Mouse (Mus musculus) left cerebral cortex, adult 18-20 months (tissue): ENCODE results near the gene Mat2a. TPM values are rescaled to one million over a fixed set of nuclear protein-coding genes. Genes with fewer than 3 reads are reported as not detected.
A peak's percentile ranks its signal among the peaks of the same experiment; 100 is the strongest.
"Not testable (repeated sequence)": the region's sequence is repeated elsewhere in the genome, so short reads cannot be mapped to it uniquely, and the experiment has no call there.

Source experiments
- DNase-seq, 2 experiments: peaks; one replicate each; pipeline ENCODE4 v3.0.0; 2021 to 2022; ENCODE audit warnings: low spot score in 2 of 2, mixed read lengths in 1 of 2
- long read RNA-seq, 2 experiments: library from polyadenylated mRNA; stranded (forward); transcript quantifications; one replicate each; pipeline ENCODE4 v2.0.0; 2021
- total RNA-seq, 2 experiments: library from RNA; stranded (reverse); gene quantifications; 2 replicates each; pipeline ENCODE4 v1.2.3; 2021

Mat2a gene
- total RNA-seq: 100 to 1,000 TPM; 172 to 199 TPM
- long read RNA-seq, experiment 1, transcript Mat2a-202 (8 exons, 3,387 nt): minor isoform, 149 of 386 reads
- long read RNA-seq, experiment 1, transcript Mat2a-201 (9 exons, 2,804 nt): major isoform, 198 of 386 reads
- long read RNA-seq, experiment 1, partial matches to known transcripts: 13 of 386 reads
- long read RNA-seq, experiment 1, other reads (novel, unspliced or antisense): 26 of 386 reads
- long read RNA-seq, experiment 2, transcript Mat2a-202 (8 exons, 3,387 nt): minor isoform, 71 of 202 reads
- long read RNA-seq, experiment 2, transcript Mat2a-201 (9 exons, 2,804 nt): major isoform, 105 of 202 reads
- long read RNA-seq, experiment 2, partial matches to known transcripts: 11 of 202 reads
- long read RNA-seq, experiment 2, other reads (novel, unspliced or antisense): 14 of 202 reads

- DNase-seq: peak; percentile 95 to 96
Measured at GRCm38 (mm10) chr6:72439355-72440185, at the start of gene Mat2a. Mat2a (minus strand) TSS chr6:72439558.

DNA sequence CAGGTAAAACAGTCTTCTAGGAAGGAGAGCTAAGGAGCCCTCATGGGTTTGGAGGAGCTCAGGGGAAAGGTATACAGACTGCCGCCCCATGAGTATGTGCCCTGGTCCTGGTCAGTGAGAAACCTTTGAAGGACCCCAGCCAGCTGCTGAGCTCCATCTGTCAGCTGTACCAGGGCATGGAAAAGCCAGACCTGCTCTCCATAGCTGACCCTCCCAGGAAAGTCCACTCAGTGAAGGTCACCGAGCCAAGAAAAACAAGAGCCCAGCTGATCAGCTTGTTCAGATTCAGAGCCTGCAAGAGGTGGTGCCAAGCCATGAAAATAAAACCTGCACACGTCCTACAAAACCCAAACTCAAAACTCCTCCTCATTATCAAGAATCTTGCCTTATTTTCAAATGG, 49.5 kb upstream of the Mat2a start:
- DNase-seq: no peak

DNA sequence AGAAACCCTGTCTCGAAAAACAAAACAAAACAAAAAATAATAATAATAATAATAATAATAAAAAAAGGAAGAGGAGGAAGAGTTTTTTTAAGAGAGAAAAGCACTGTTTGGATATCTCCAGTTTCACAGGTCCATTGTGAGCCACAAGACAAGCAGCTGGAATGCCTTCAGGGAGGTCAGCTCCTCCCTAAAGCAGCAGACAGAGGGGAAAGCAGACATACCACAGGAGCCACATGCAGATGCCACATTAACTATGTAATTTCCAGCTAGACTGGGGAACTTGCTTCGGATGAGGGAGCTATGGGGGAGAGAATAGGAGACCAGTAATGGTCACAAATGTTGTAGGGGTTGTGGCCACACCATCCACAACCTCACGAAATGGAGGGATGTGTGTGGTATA, 47.9 kb upstream of the Mat2a start:
- no peak for DNase-seq

GRCm38 (mm10) chr6:72486307-72486706, 46.9 kb upstream of the Mat2a start:
- DNase-seq: no peak

- no peak for DNase-seq
Measured at GRCm38 (mm10) chr6:72484887-72485286, 45.5 kb upstream of the Mat2a start.

- no peak for DNase-seq
Measured at GRCm38 (mm10) chr6:72482156-72482555, 42.8 kb upstream of the Mat2a start.

- DNase-seq: no peak
Measured at GRCm38 (mm10) chr6:72480422-72480702, 41.0 kb upstream of the Mat2a start.

- no peak for DNase-seq
Measured at GRCm38 (mm10) chr6:72479645-72480421, 40.5 kb upstream of the Mat2a start.

DNA sequence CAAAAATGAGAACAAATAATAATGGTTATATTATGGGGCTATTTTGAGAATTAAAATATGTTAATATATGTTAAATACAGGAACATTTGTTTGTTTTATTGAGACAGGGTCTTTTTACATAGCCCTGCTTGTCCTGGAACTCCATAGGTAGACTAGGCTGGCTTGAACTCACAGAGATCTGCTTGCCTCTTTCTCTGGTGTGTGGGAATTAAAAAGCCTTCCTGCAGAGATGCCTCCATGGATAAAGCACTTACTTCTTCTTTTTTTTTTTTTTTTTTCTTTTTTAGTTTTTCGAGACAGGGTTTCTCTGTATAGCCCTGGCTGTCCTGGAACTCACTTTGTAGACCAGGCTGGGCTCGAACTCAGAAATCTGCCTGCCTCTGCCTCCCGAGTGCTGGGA, 39.3 kb upstream of the Mat2a start:
- not testable (repeated sequence) for DNase-seq

DNA sequence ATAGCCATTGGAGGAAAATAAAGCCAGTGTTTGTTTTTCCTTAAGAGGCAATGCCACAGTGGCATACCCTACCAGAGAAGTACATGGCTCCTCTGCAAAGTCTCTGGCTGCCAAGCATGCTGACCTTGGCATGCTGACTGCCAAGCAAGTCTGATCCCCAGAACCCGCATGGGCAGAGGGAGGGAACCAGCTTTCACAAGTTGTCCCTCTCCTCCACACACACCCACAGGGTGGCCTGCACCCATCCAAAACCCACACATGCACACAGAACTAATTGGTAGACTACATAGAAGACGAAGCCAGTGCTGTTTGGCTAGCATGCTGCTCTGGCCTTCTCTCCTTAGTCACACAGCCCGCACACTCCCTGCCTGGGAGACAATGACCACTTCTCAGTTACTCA, 38.3 kb upstream of the Mat2a start:
- DNase-seq: no peak

- no peak for DNase-seq
Measured at GRCm38 (mm10) chr6:72476836-72477235, 37.5 kb upstream of the Mat2a start.

GRCm38 (mm10) chr6:72475221-72475985, 36.0 kb upstream of the Mat2a start:
- peak; percentile 32 to 58 for DNase-seq

DNA sequence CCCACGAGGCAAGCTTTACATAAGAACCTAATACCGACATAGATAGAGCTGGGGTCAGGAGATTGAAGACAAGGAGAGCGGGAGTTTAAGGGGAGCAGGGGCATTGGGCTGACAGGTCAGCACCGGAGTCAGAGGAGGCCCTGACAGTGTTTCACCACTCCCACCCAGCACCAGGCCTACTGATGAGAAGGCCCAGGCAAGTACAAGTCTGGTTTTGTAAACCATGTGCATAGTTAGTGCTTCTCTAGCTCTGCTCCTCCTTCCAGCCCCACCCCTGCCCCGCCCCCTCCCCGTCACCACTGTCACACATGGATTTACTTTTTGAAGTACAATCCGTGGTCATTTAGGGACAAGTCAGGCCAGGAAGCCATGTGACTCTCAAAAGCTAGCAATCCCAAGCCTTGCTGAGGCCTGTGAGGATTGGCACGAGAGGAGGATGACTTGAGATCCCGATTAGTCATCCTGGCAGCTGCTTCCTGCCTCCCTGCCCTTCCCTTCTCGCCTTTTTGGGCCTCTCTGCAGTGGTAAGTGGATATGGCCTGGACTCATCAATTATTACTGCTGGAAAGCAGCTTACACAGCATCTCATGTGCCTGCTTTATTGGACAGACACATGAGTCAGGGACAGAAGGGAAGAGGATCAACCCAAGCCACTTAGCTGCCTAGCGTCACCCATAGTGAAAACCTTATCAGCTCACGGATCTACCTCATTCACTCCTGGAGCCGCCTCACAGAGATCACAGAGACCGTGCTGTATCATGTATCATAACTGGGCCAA, 34.1 kb upstream of the Mat2a start:
- DNase-seq: no peak

DNA sequence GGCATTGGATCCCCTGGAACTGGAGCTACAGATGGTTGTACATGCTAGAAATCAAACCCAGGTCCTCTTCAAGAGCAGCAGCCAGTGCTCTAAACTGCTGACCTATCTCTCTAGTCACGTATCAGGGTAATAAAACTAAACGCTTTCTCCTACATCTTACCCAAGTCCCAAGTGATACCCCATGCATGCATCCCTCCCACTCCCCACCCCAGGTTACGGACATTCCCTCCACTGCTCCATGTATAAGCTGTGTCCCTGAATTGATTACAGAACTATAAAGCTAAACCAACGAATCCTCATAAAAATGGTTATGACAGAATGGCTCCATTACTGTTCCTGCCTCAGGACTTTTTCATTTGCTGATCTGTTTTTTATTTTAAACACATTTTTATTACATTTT, 26.8 kb upstream of the Mat2a start:
- no peak for DNase-seq

- DNase-seq: no peak
Measured at GRCm38 (mm10) chr6:72465361-72466157, 26.2 kb upstream of the Mat2a start.

DNA sequence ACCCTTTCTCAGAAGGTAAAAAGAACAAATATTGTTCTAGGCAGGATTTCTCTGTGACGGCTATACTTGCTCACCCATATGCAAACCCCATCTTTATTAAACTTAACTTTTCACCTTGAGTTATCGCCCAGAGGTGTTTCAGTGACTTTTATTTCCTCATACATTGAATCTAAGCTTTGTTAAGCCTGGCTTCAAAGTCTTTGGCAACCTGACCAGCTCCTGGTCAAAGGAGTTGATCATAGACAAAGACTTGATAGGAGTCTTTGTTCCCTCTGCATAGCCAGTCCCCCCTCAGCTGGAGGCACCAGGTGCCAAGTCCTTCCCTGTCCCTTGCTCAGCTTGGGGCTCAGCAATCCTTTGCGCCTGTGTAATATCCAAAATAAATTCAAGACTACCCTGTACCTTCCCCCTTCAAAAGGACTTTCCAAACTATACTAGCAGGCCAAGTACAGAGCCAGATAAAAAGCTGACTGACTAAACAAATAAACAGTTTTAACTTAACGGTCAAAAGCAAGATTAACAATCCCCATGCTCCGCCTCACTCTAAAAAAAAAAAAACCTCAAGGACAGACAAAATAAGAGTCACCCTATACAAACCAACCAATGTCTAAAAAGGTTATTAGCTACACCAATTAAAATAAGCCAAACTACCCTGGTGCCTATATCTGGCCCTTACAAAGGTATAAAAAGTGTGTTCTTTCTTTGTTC, 23.3 kb upstream of the Mat2a start:
- not testable (repeated sequence) for DNase-seq

DNA sequence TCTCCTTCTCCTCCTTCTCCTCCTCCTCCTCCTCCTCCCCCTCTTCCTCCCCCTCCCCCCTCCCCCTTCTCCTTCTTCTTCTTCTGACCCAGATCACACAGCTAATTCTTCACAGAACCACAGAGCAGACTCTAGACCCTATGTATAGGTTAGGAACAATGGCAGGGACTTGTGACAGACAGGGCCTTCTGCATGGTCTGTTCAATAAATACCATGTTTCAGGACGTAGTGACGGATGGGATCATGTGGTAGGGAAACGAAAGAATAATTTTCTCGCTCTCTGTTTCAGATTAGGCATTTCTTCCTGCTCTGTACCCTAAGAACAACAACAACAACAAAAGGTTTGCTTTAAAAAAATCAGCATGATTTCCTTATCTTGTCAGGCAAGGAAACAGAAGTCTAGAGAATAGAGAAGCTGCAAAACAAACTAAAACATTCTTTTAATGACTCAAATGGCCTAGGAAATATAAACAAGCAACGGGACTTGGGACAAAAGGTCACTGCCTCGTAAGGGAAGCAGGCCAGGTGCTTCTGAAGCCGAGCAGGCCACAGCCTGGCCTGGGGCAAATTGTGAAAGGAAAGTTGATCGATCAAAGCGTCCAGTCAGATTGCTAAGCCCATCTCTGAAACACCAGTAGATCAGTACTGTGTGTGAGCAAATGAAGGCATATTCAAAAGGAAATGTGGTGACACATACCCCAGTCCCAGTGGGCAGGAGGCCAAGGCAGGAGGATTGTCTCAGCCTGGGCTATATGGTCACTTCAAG, 20.9 kb upstream of the Mat2a start:
- DNase-seq: no peak

GRCm38 (mm10) chr6:72458921-72459320, 19.6 kb upstream of the Mat2a start:
- DNase-seq: no peak
